Mouse (Mus musculus) cerebellum, postnatal 4 days (tissue): ENCODE measurements around the gene Atp5f1.
A peak's percentile ranks its signal among the peaks of the same experiment; 100 is the strongest.
"Not testable (repeated sequence)": the region's sequence is repeated elsewhere in the genome, so short reads cannot be mapped to it uniquely, and the experiment has no call there.

Experiments used
- DNase-seq, 2 experiments: peaks; one replicate each; pipeline ENCODE4 v3.0.0; 2022; ENCODE audit warnings: low spot score in 2 of 2, mixed read lengths in 1 of 2

The Atp5f1 gene

GRCm38 (mm10) chr3:105959999-105960398 is at the start of gene Atp5f1:
Gene Atp5f1 (minus strand): TSS chr3:105960099.
- no peak for DNase-seq

- not testable (repeated sequence) for DNase-seq
Observed at GRCm38 (mm10) chr3:106003360-106003759, 43.5 kb upstream of the Atp5f1 start.

- DNase-seq: no peak
Observed at GRCm38 (mm10) chr3:106001416-106002370, 41.8 kb upstream of the Atp5f1 start.

- no peak for DNase-seq
Observed at GRCm38 (mm10) chr3:106000707-106001375, 40.9 kb upstream of the Atp5f1 start.

- no peak for DNase-seq
Observed at GRCm38 (mm10) chr3:105994730-105995129, 34.8 kb upstream of the Atp5f1 start.

- DNase-seq: peak in 1 of 2 experiments; percentile 47
Observed at GRCm38 (mm10) chr3:105991653-105992283, 31.9 kb upstream of the Atp5f1 start.

- DNase-seq: not testable (repeated sequence)
Observed at GRCm38 (mm10) chr3:105989611-105990010, 29.7 kb upstream of the Atp5f1 start.

- no peak for DNase-seq
Observed at GRCm38 (mm10) chr3:105974174-105974573, 14.3 kb upstream of the Atp5f1 start.

- no peak for DNase-seq
Observed at GRCm38 (mm10) chr3:105973411-105973810, 13.5 kb upstream of the Atp5f1 start, which contains the start of gene Ovgp1. Gene Ovgp1 (plus strand): TSS chr3:105973711.

- DNase-seq: no peak
Observed at GRCm38 (mm10) chr3:105971831-105972446, 12.0 kb upstream of the Atp5f1 start.

GRCm38 (mm10) chr3:105960700-105961099 is 801 bp upstream of the Atp5f1 start:
- DNase-seq: no peak

- DNase-seq: no peak
Observed at GRCm38 (mm10) chr3:105959585-105959984, 314 bp downstream of the Atp5f1 start.

GRCm38 (mm10) chr3:105958974-105959580 is 822 bp downstream of the Atp5f1 start, which contains the start of gene Wdr77:
Gene Wdr77 (plus strand): TSS chr3:105959369.
- DNase-seq: peak; percentile 83 to 94

- DNase-seq: no peak
Observed at GRCm38 (mm10) chr3:105958204-105958603, 1.7 kb downstream of the Atp5f1 start.

- DNase-seq: no peak
Observed at GRCm38 (mm10) chr3:105957235-105957634, 2.7 kb downstream of the Atp5f1 start.

GRCm38 (mm10) chr3:105951348-105951747 is 8.6 kb downstream of the Atp5f1 start:
- no peak for DNase-seq

GRCm38 (mm10) chr3:105936111-105936510 is 23.8 kb downstream of the Atp5f1 start:
- no peak for DNase-seq

GRCm38 (mm10) chr3:105935033-105935432 is 24.9 kb downstream of the Atp5f1 start:
- DNase-seq: peak in 1 of 2 experiments; percentile 5

GRCm38 (mm10) chr3:105933926-105934325 is 26.0 kb downstream of the Atp5f1 start:
- no peak for DNase-seq

- DNase-seq: no peak
Observed at GRCm38 (mm10) chr3:105932240-105933071, 27.4 kb downstream of the Atp5f1 start, which contains the start of gene I830077J02Rik. Gene I830077J02Rik (minus strand): TSS chr3:105932664.
